Mouse (Mus musculus) cerebellum, adult 11 months (tissue): ENCODE measurements at regions not wholly inside any gene's neighbourhood (a gene's known extent, or its start where the extent isn't known, plus 50 kb on each side); places are given as distances from the start of the nearest gene placed in this dataset.

ENCODE experiments used
- DNase-seq: peaks from one replicate; pipeline ENCODE4 v3.0.0; 2022

DNA sequence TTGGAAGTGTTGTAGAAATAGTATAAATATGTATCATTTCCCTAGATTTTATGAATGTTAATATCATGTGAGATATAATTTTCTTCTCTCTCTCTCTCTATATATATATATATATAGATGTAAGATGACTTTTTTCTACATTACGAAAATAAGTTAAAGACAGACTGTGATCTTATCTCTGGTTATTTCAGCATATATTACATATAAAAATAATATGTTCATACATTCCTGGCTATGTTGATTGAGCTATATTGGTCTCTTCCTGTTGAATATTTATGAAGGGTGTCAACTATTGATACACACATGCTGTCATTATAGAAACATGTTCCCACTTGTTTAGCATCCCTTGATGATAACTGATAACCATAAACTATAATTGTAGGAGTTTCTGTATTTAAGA is 793.2 kb upstream of the Fat3 start:
- no peak for DNase-seq

DNA sequence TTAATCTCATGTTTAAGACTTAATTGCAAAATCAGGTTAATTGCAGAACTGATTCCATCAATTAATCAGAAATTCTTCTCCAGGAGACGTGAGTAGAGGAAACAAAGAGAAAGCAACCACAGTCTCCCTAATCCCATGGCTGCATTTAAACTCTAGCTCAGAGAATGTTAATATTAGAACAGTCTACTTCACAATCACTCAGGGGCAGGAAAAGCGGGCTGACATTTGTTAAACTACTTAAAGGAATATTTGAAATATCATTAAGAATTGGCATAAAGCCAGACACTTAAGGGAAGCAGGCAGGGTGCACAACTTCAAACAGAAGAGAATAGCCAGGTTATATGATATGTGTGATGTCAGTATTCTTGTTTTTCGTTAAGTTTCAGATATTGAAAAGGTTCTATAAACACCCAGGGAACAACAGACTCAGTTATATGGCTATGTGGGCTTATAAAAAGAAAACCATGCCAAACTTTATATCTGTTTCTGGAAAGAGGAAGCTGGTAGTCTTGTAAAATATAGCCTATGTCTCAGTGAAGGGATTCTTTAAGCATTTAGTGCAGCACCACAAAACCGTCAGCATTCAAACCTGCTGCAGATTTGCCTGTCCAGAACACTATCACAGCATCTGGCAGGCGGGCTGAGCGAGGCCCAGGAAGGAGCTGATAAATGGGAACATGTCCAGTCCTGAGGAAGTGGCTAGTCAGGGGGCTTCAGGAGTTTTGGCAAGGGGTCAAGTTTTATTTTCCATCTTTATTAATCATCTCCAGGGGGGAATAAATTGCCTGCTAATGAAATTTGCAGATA is 787.9 kb upstream of the Fat3 start:
- no peak for DNase-seq

DNA sequence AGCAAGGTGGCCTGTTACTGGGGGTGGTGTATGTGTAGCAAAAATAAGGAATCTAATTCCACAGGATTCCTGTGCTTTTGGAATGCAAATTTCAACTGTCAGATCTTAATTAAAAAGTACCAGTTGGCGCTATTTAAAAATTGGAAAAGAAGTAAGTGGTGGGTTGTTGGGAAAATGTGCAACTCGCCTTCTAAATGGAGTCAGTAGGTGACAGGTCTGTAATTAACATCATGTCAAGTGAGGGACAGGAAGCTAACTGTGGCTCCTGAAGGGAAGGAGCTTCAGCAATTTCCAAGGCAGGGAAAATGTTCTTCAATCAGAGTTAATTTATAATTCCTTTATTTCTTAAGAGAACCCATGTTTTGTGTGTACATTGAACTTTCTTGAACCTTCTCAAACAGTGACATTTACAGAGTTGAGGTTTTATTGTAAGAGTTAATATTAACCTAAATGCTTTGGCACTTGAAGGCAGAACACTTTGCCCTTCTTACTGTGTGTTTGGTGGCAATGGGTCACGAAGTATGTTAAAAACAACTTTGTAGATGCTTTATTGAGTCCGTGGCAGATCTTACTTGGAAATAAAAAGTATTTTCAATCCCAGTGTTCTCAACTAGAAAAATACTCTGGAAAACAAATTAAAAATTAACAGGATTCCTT is 778.4 kb upstream of the Fat3 start:
- DNase-seq, result no peak

DNA sequence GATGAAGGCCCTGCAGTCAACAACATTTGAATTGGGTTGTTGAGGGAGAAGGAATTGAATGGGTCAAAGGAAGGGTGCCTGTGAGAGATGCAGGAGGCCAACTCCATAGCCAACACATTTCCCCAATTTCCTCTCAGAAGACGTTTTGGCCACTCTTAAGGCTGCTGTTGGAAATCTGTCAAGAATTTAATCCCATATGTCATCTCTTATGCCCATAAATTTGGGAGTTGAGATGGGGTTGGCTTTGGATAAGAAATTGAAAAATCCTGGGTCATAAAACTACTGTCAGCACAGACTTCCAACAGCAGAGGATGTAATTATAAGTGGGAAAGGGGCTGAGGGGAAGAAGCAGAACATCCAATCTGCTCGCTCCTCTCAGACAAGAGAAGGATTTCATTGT is 771.5 kb upstream of the Fat3 start:
- no peak for DNase-seq

DNA sequence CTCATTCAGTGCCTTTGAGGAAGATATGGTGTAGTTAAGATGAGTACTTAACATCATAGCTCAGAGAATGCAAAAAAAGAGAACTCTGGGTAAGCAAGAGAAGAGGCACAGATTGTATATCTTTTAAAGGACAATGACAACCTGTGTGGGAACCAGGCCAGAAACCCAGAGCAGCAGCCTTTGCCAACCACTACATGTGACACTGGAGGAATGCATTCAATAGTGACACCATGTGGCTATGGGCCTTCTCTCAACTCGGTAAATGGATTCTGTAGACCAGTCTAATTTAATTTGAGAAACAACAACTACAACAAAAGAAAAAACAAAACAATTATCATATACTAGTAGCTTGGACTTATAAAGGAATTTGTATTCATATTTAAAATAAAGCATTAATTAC is 768.5 kb upstream of the Fat3 start:
- no peak for DNase-seq

DNA sequence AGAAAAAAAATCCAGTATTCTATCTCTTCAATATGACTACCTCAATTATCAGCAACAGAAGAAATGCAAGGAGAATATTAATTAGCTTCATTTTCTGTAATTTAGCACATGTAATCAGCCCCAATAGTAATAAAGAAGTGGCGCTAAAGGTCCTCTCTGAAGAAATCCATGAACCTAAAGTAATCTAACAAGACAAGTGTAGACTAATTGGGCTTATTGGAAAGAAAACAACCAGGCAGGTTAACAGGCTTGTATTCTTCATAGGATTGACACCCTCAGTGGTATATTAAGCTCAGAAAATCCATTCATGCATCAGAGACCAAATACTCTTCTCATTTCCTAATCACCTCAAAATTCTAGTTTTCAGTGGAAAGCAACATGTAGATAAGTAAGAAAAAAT is 756.1 kb upstream of the Fat3 start:
- no peak for DNase-seq

DNA sequence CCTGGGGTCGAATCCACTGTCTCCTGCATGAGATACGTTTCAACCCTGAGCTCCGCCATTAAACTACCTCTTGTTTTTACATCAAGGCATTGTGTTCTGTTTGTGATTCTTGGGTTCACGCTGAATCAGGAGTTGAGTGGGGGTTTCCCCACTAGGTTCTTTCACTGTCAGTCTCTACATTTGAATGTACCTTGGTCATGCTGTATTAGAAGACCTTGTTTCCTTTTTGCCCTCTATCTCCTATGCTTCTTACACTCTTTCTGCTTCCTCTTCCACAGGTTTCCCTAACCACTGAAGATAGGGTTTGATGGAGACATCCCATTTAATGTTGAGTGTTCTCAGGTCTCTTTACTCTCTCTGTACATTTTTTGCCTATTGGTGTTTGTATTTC is 726.0 kb upstream of the Fat3 start:
- no peak for DNase-seq

DNA sequence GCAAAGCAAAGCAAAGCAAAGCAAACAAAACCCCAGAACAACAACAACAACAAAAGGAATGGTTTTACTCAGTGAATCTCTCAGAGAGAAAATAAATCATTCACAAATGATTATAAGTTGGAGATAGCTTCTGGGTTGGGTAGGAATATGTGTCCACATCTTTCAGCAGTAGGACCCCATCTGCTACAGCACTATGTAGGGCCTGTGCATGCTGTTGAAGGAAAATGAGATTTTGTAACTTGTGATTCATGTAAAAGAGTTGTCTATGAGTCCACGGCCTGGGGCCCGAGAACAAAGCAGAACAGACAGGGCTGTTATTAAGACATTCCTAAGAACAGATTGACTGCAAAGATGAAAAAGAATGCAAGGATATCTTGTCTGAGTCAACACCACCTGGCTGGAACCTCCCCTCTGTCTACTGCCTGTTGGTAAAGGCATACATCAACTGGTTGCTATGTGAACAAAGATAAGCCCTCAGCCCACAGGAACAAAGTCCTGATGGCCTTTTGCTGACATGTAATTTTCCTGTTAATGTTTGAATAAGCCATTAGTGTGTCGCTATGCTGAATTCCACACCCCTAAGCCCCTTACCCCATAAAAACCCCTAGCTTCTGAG is 725.5 kb upstream of the Fat3 start:
- DNase-seq, result no peak

DNA sequence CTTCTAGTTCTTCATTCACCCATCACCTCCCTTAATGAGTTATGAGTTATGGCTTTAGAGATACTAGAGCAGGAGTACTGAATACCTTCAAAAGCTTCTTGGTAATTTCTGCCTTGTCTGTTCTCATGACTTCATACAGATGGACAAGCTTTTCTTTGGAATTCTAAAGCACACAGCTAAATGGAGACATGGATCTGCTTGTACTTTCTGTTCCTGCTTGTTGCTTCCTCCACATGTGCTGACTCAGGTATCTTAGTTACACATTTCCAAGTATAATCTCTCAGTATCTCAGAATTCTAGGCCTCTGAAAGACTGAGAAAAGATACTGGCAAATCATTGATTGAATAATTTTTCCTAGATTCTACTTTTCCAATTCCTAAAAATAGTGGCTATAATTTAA is 694.3 kb upstream of the Fat3 start:
- DNase-seq, result no peak

DNA sequence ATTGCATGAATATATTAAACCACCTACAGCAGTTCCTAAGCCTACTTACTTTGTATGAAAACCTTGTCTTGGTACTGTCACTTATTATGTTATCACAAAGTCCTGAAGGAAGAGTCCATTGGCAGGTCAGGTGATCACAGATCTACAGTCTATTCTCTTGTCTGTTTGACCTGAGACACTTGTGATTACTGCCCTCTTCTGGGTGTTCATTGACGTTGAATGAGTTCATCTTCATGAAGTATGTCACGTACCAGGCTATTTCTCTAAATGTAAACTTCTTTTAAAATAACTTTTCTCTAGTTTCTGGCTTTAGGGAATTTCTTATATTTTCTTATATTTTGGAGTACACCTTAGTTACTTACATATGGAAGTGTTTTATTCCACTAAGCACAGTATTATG is 688.5 kb upstream of the Fat3 start:
- no peak for DNase-seq

DNA sequence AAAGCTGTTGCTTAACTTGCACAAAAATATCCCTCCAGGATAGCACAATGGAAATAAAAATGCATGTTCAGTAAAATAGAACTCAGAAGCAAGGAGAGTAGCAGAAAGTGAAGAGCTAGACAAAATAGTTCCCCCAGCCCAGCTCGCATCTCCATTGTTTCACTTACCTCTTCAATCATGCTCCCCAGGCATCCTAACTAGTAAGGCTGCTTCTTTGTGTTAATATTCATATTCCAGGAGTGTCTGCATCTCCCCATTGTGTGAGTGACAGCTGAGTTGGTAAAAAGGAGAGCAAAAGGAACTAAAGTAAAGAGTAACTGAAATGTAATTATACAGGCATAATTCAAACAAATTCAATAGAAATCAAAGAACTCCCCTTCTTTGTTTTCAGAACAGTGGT is 667.1 kb upstream of the Fat3 start:
- DNase-seq, result no peak

DNA sequence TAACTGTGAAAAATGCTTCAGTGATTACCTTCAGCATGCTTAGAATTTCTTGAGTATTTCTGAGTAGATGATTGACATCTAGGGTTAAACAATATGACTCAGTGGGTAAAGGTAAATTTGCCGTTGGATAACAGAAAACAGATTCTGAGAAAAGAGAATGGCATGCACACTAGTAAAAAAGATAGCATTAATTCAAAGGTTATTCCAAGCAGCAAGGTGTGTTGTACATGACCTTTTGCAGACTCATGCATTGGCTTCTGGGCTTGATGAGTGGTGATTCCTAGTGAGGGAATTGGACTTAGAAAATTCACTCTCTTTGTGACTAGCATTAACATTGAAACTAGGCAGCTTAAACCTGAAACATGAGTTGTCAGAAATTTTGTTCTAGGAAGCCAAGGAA is 665.2 kb upstream of the Fat3 start:
- DNase-seq, result no peak

DNA sequence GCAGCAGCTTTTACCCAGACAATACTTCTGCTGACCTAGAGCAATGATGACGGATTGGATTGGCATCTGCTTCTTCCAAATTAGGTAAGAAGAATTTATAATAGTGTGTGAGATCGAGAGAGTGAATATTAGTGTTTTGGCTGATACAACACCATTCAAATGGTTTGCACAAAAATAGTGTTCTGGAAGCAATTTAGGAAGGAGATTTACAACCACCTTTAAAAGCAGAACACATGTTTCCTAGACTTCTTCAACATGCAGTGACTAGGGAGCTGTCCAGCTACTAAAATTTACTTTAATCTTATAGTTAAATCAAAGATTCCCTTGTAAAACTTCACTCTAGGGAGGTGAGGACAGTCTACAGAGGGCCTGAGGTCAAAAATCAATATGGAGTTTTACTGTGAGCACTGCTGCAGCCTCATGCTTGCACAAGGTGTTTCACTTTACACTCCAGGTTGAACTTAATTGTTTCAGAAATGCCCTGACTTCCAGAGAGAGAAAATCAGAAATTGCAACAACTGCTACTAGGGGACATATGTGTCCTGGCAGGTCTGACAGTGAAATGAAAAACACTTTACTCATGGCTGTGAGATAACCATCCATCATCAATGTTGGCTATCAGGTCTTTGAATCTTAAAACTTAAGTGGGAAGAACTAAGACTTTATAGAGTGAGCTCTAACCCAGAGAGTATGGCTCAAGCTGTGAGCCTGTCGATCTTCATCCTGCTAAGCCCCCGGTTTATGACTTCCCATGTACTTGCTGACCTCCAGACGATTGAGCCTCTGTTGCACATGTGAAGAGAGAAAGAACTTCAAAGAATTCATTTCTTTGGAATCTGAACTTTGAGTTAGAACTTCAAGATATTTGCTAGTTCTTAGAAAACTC is 657.6 kb upstream of the Fat3 start:
- no peak for DNase-seq

DNA sequence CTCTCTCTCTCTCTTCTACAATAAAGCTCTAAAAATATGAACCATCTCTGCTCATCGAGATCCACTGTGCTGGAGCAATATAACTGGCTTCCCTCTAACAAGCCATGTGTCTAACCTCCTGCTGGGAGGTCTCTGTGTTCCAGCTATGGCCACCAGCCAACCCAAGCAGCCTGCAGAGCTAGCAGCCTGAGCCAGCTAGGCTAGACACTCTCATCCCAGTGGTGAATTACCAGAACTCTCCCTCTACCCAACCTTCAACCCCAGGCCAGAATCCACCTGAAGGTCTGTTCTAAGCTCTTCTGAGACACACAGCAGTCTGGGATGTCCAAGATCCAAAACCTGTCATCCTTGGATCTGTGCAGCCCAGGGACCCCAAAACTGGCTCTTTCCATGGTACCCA is 651.3 kb upstream of the Fat3 start:
- peak; percentile 3 for DNase-seq

DNA sequence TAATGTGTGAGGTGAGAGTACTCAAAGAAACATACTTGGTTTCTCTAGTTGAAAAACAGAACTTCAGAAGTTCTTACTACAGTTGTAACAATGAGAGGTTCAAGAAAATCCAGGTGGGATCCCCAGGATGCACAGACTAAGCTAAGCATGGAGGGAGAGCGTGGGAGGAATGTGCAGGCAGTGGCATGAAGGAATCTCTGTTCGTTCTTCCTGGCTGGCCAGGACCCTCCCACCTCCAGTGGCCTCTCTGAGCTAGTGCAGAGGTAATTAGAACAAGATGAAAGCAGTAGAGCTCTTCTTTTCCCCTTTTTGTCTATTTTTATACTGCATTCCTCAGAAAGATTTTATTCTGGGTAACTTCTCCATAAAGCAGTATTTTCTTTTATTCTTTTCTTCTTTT is 648.3 kb upstream of the Fat3 start:
- DNase-seq, result no peak
